Mouse (Mus musculus) urinary bladder, adult 18-20 months (tissue): ENCODE measurements at regions not wholly inside any gene's neighbourhood (a gene's known extent, or its start where the extent isn't known, plus 50 kb on each side); places are given as distances from the start of the nearest gene placed in this dataset.

ENCODE experiments used
- DNase-seq, 2 experiments: peaks; one replicate each; pipeline ENCODE4 v3.0.0; 2022; ENCODE audit warnings: low spot score in 2 of 2, mixed read lengths in 2 of 2

GRCm38 (mm10) chr2:117910781-117911180 is 200.9 kb upstream of the Thbs1 start:
- no peak for DNase-seq

- DNase-seq: no peak
These were observed 199.0 kb upstream of the Thbs1 start for GRCm38 (mm10) chr2:117912722-117913121.

GRCm38 (mm10) chr2:117913846-117914245 is 197.8 kb upstream of the Thbs1 start:
- no peak for DNase-seq

- no peak for DNase-seq
These were observed 195.9 kb upstream of the Thbs1 start for GRCm38 (mm10) chr2:117915821-117916220.

- DNase-seq: no peak
These were observed 194.5 kb upstream of the Thbs1 start for GRCm38 (mm10) chr2:117917181-117917580.

GRCm38 (mm10) chr2:117924877-117925276 is 186.8 kb upstream of the Thbs1 start:
- DNase-seq: no peak

GRCm38 (mm10) chr2:117925412-117925811 is 186.3 kb upstream of the Thbs1 start:
- no peak for DNase-seq

- DNase-seq: no peak
These were observed 183.6 kb upstream of the Thbs1 start for GRCm38 (mm10) chr2:117928062-117928461.

- DNase-seq: no peak
These were observed 182.1 kb upstream of the Thbs1 start for GRCm38 (mm10) chr2:117929586-117929985.

- DNase-seq: no peak
These were observed 180.7 kb upstream of the Thbs1 start for GRCm38 (mm10) chr2:117930895-117931537.

GRCm38 (mm10) chr2:117936590-117936989 is 175.1 kb upstream of the Thbs1 start:
- DNase-seq: no peak

GRCm38 (mm10) chr2:117938283-117939049 is 173.2 kb upstream of the Thbs1 start:
- no peak for DNase-seq

- DNase-seq: no peak
These were observed 170.1 kb upstream of the Thbs1 start for GRCm38 (mm10) chr2:117941517-117942096.

- no peak for DNase-seq
These were observed 168.0 kb upstream of the Thbs1 start for GRCm38 (mm10) chr2:117943666-117944065.

GRCm38 (mm10) chr2:117944325-117944724 is 167.4 kb upstream of the Thbs1 start:
- no peak for DNase-seq

- DNase-seq: no peak
These were observed 166.7 kb upstream of the Thbs1 start for GRCm38 (mm10) chr2:117944942-117945341.

GRCm38 (mm10) chr2:117950431-117951336 is 161.0 kb upstream of the Thbs1 start:
- no peak for DNase-seq

- DNase-seq: no peak
These were observed 160.3 kb upstream of the Thbs1 start for GRCm38 (mm10) chr2:117951337-117951718.

- DNase-seq: no peak
These were observed 152.9 kb upstream of the Thbs1 start for GRCm38 (mm10) chr2:117958737-117959136.

- DNase-seq: no peak
These were observed 152.2 kb upstream of the Thbs1 start for GRCm38 (mm10) chr2:117959440-117959839.

- DNase-seq: no peak
These were observed 149.1 kb upstream of the Thbs1 start for GRCm38 (mm10) chr2:117962531-117962930.

GRCm38 (mm10) chr2:117963526-117963925 is 148.2 kb upstream of the Thbs1 start:
- no peak for DNase-seq
